Mouse (Mus musculus) G1E (cell line): ENCODE results near the gene Rbm44. TPM values are rescaled to one million over a fixed set of nuclear protein-coding genes. Genes with fewer than 3 reads are reported as not detected.

Source experiments
- ATAC-seq: 2 replicates; pipeline ENCODE4 v1.8.0; 2016; ENCODE audit warnings: mild to moderate bottlenecking; ENCODE audit not compliant: insufficient number of reproducible peaks, poor library complexity, low FRiP score, severe bottlenecking; ENCODE audit errors: extremely low read depth
- DNase-seq: peaks from one replicate; pipeline ENCODE4 v3.0.0; 2012; ENCODE audit warnings: low spot score
- H3K27me3 ChIP-seq: 2 replicates; pipeline ENCODE4 v1.6.1; 2012; ENCODE audit warnings: mild to moderate bottlenecking, low read length, inconsistent platforms; ENCODE audit not compliant: insufficient read depth
- H3K36me3 ChIP-seq: replicated peaks from 2 replicates; pipeline ENCODE3; 2012; ENCODE audit warnings: mild to moderate bottlenecking, inconsistent platforms
- H3K4me1 ChIP-seq: 2 replicates; pipeline ENCODE4 v1.6.1; 2012; ENCODE audit warnings: low read depth, low read length, inconsistent platforms, mixed read lengths; ENCODE audit not compliant: insufficient read depth
- H3K4me3 ChIP-seq: 2 replicates; pipeline ENCODE4 v1.5.1; 2012; ENCODE audit warnings: low read depth, mild to moderate bottlenecking, inconsistent platforms, low read length, moderate library complexity, mixed read lengths
- H3K9me3 ChIP-seq: replicated peaks from 2 replicates; pipeline ENCODE4 v1.6.1; 2012; ENCODE audit warnings: inconsistent platforms
- CTCF ChIP-seq: IDR thresholded peaks from 2 replicates; pipeline ENCODE4 v1.5.1; 2012; ENCODE audit warnings: low read depth, low read length, inconsistent platforms, mixed read lengths
- GATA1 ChIP-seq: IDR thresholded peaks from 2 replicates; pipeline ENCODE4 v1.6.1; 2012; ENCODE audit warnings: borderline replicate concordance, low read length, inconsistent platforms, mixed read lengths
- GATA2 ChIP-seq: IDR thresholded peaks from 2 replicates; pipeline ENCODE4 v1.6.1; 2012; ENCODE audit warnings: low read depth, low read length, inconsistent platforms, borderline replicate concordance
- POLR2AphosphoS5 ChIP-seq: IDR thresholded peaks from 2 replicates; pipeline ENCODE4 v1.6.1; 2012; ENCODE audit warnings: low read depth, low read length, inconsistent platforms; ENCODE audit not compliant: insufficient replicate concordance
- TAL1 ChIP-seq: conservative IDR thresholded peaks from 2 replicates; pipeline ENCODE4 v1.6.1; 2012; ENCODE audit warnings: low read depth, low read length, inconsistent platforms, mixed read lengths
- polyA plus RNA-seq: library from polyadenylated mRNA; stranded (reverse); fragments of >175 nt; gene quantifications from 2 replicates; pipeline ENCODE4 v1.2.3, GENCODE M21; 2012
- total RNA-seq, 2 experiments: library from RNA; stranded (forward) in 1 of 2; stranded (reverse) in 1 of 2; fragments of 200-1000 nt in 1 of 2; fragments of >200 nt in 1 of 2; fragmentation: Nextera tagmentation in 1 of 2; gene quantifications; 2 replicates each; pipeline ENCODE4 v1.2.3; 2014 to 2017

Rbm44 gene
- total and polyA plus RNA-seq, 3 experiments, result 0.27 TPM; not detected in 2

DNA sequence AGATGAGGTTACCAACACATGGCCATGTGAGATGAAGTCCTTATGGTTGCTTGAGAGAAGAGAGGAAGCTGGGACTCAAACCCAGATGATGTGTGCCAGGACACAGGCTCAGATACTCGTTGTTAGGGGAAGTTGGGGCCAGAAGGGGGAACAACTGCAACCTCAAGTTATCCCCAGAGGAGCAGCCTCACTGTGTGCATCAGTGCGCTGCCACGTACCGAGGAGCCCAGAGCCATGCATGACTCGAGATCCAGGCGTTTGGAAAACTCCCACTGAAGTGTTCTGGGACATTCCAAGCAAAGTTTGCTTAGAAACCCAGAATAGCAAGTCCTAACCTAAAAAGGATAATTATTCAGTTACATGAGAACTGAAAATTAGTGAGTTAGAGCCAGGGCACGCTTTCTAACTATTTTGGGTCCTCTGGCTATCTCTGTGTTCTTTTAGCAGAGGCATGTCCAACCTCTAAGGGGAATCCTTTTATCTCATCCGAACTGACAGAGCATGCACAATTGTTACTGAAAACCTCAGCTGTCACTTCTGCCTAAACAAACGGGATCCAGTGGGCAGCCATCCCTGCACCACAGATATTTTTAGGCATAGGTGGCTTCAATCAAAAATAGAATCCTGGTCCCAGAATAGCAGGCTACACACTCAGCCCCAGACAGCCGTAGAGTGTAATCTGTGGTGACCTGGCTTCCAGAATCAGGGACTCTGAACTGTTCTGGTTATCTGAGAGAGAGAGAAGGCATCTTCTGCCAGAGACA, 71.8 kb downstream of the Rbm44 start:
- H3K4me1 ChIP-seq, result no peaks in the 10 kb centered on the region
- H3K9me3 ChIP-seq, result no peaks in the 10 kb centered on the region
- H3K4me3 ChIP-seq, result no peak overlapping the region
- H3K27me3 ChIP-seq, result no peaks in the 10 kb centered on the region; the same call in 1 of the 2 replicates
- no peak for ATAC-seq
- TF ChIP-seq POLR2AphosphoS5 (no peak), GATA1 (no peak), TAL1 (no peak)
- no peak for DNase-seq
- no peaks in the 10 kb centered on the region for H3K36me3 ChIP-seq

DNA sequence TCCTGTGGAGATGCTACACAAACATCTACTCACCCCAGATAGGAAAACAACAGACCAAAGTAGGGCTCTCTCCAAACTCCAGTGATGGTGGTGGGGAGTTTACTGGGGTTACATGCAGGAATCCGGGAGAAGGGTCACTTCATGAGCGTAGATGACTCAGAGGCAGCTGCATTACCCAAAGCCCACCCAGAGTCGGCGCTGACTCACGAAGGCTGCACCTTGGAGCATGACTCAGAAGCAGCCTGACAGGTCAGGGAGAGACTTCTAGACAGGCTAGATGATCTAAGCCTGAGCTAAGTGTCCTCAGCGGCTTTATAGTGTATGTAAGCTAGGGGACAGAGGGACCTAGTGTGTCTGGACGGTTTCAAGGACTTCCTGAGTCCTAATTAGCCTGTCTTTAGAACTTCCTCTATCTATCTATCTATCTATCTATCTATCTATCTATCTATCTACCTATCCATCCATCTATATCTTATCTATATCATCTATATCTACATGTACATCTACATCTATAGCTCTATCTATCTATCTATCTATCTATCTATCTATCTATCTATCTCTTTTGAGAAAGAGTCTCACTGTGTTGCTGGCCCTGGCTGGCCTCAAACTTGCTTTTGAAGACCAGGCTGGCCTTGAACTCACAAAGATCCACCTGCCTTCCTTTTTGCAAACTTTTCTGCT, 74.9 kb downstream of the Rbm44 start:
- Histone ChIP-seq H3K9me3 (no peaks in the 10 kb centered on the region), H3K27me3 (peaks cover 5% of the 10 kb centered on the region; the same call in 1 of the 2 replicates), H3K36me3 (no peaks in the 10 kb centered on the region), H3K4me1 (no peaks in the 10 kb centered on the region), H3K4me3 (no peak overlapping the region)
- ATAC-seq (no peak), DNase-seq (no peak)
- TF ChIP-seq POLR2AphosphoS5 (no peak), GATA2 (no peak), CTCF (no peak), TAL1 (no peak), GATA1 (no peak)

DNA sequence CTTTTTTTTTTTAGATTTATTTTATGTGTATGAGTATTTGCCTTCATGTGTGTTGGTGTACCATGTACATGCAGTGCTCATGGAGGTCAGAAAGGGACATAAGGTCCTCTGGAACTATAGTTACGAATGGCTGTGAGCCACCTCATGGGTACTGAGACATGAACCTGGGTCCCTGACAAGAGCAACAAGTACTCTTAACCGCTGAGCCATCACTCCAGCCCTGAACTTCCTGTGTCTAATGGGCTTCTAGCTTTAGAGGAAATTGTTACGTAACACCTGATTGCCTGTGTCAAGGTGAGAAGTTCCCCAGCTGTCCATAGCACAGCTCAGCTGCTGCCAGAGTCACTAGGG, 75.4 kb downstream of the Rbm44 start:
- H3K4me1 ChIP-seq, result no peaks in the 10 kb centered on the region
- no peak for DNase-seq
- no peak overlapping the region for H3K4me3 ChIP-seq
- TF ChIP-seq GATA2, result no peak
- no peak for TF ChIP-seq GATA1
- no peaks in the 10 kb centered on the region for H3K36me3 ChIP-seq
- no peak for ATAC-seq
- no peaks in the 10 kb centered on the region for H3K9me3 ChIP-seq
- peaks cover 5% of the 10 kb centered on the region; the same call in 1 of the 2 replicates for H3K27me3 ChIP-seq

Other genes starting within 250 kb of the Rbm44 start
- gene Mlph, start 230.0 kb upstream of the Rbm44 start, total RNA-seq (2014; fragmentation: Nextera tagmentation), result not detected in 2 replicates
- 0.12 TPM in 1 of 2 replicates, not detected in the other for gene Mlph, start 230.0 kb upstream of the Rbm44 start, total RNA-seq (2017)
- gene Mlph, start 230.0 kb upstream of the Rbm44 start, polyA plus RNA-seq, result not detected in 2 replicates
- gene Prlh, start 192.0 kb upstream of the Rbm44 start, total RNA-seq (2014; fragmentation: Nextera tagmentation), result not detected in 2 replicates
- not detected in 2 replicates for gene Prlh, start 192.0 kb upstream of the Rbm44 start, total RNA-seq (2017)
- gene Prlh, start 192.0 kb upstream of the Rbm44 start, polyA plus RNA-seq, result not detected in 2 replicates
- gene Rab17, start 175.4 kb upstream of the Rbm44 start, total RNA-seq (2014; fragmentation: Nextera tagmentation), result not detected in 2 replicates
- 0.17 and 0.22 TPM in 2 replicates for gene Rab17, start 175.4 kb upstream of the Rbm44 start, total RNA-seq (2017)
- gene Rab17, start 175.4 kb upstream of the Rbm44 start, polyA plus RNA-seq, result not detected in 2 replicates
- gene Lrrfip1, start 146.4 kb upstream of the Rbm44 start, total RNA-seq (2014; fragmentation: Nextera tagmentation), result not detected in 2 replicates
- gene Lrrfip1, start 146.4 kb upstream of the Rbm44 start, total RNA-seq (2017), result 0.22 and 0.29 TPM in 2 replicates
- not detected in 2 replicates for gene Lrrfip1, start 146.4 kb upstream of the Rbm44 start, polyA plus RNA-seq
- gene Ramp1, start 34.7 kb downstream of the Rbm44 start, total RNA-seq (2014; fragmentation: Nextera tagmentation), result not detected in 2 replicates
- 0.11 TPM in 1 of 2 replicates, not detected in the other for gene Ramp1, start 34.7 kb downstream of the Rbm44 start, total RNA-seq (2017)
- 0.02 and 0.10 TPM in 2 replicates for gene Ramp1, start 34.7 kb downstream of the Rbm44 start, polyA plus RNA-seq
- gene Ube2f, start 105.2 kb downstream of the Rbm44 start, total RNA-seq (2014; fragmentation: Nextera tagmentation), result 85.6 and 90.7 TPM in 2 replicates
- 52.9 and 61.3 TPM in 2 replicates for gene Ube2f, start 105.2 kb downstream of the Rbm44 start, total RNA-seq (2017)
- gene Ube2f, start 105.2 kb downstream of the Rbm44 start, polyA plus RNA-seq, result 11.9 and 16.6 TPM in 2 replicates
- 16.0 and 16.6 TPM in 2 replicates for gene Scly, start 153.2 kb downstream of the Rbm44 start, total RNA-seq (2014; fragmentation: Nextera tagmentation)
- gene Scly, start 153.2 kb downstream of the Rbm44 start, total RNA-seq (2017), result 8.1 and 10.5 TPM in 2 replicates
- 9.5 and 10.1 TPM in 2 replicates for gene Scly, start 153.2 kb downstream of the Rbm44 start, polyA plus RNA-seq
- gene Espnl, start 177.0 kb downstream of the Rbm44 start, total RNA-seq (2014; fragmentation: Nextera tagmentation), result 0.78 and 1.1 TPM in 2 replicates
- 0.93 and 0.99 TPM in 2 replicates for gene Espnl, start 177.0 kb downstream of the Rbm44 start, total RNA-seq (2017)
- gene Espnl, start 177.0 kb downstream of the Rbm44 start, polyA plus RNA-seq, result 0.17 and 0.19 TPM in 2 replicates
- gene Klhl30, start 205.9 kb downstream of the Rbm44 start, total RNA-seq (2014; fragmentation: Nextera tagmentation), result not detected in 2 replicates
- 0.16 TPM in 1 of 2 replicates, not detected in the other for gene Klhl30, start 205.9 kb downstream of the Rbm44 start, total RNA-seq (2017)
- not detected in 2 replicates for gene Klhl30, start 205.9 kb downstream of the Rbm44 start, polyA plus RNA-seq
- gene Erfe, start 221.3 kb downstream of the Rbm44 start, total RNA-seq (2014; fragmentation: Nextera tagmentation), result 1.2 and 2.1 TPM in 2 replicates
- 0.81 and 0.93 TPM in 2 replicates for gene Erfe, start 221.3 kb downstream of the Rbm44 start, total RNA-seq (2017)
- 0.78 and 0.94 TPM in 2 replicates for gene Erfe, start 221.3 kb downstream of the Rbm44 start, polyA plus RNA-seq